Mouse (Mus musculus) spleen, adult 18-20 months (tissue): ENCODE results near the gene Rcl1.

Experiments
- DNase-seq, 2 experiments: peaks; one replicate each; pipeline ENCODE4 v3.0.0; 2022; ENCODE audit warnings: mixed read lengths in 2 of 2

Rcl1 gene

GRCm38 (mm10) chr19:29100874-29101542 is at the start of gene Rcl1:
Gene Rcl1 (plus strand): TSS chr19:29101375.
- peak; percentile 87 to 88 for DNase-seq

GRCm38 (mm10) chr19:29052786-29053185 is 48.4 kb upstream of the Rcl1 start:
- DNase-seq: no peak

- no peak for DNase-seq
These were observed 46.6 kb upstream of the Rcl1 start for GRCm38 (mm10) chr19:29054594-29054993.

- no peak for DNase-seq
These were observed 45.7 kb upstream of the Rcl1 start for GRCm38 (mm10) chr19:29055469-29055868.

GRCm38 (mm10) chr19:29058741-29059140 is 42.4 kb upstream of the Rcl1 start:
- no peak for DNase-seq

GRCm38 (mm10) chr19:29059688-29060087 is 41.5 kb upstream of the Rcl1 start:
- no peak for DNase-seq

- no peak for DNase-seq
These were observed 40.9 kb upstream of the Rcl1 start for GRCm38 (mm10) chr19:29060299-29060698.

GRCm38 (mm10) chr19:29063009-29063408 is 38.2 kb upstream of the Rcl1 start:
- no peak for DNase-seq

GRCm38 (mm10) chr19:29063577-29064363 is 37.4 kb upstream of the Rcl1 start:
- DNase-seq: peak; percentile 81 to 95

- DNase-seq: peak; percentile 19 to 27
These were observed 36.6 kb upstream of the Rcl1 start for GRCm38 (mm10) chr19:29064451-29065102.

- DNase-seq: peak; percentile 72 to 76
These were observed 34.1 kb upstream of the Rcl1 start for GRCm38 (mm10) chr19:29066981-29067471.

- no peak for DNase-seq
These were observed 32.0 kb upstream of the Rcl1 start for GRCm38 (mm10) chr19:29069195-29069594.

GRCm38 (mm10) chr19:29074802-29075201 is 26.4 kb upstream of the Rcl1 start:
- no peak for DNase-seq

GRCm38 (mm10) chr19:29088628-29089027 is 12.5 kb upstream of the Rcl1 start:
- no peak for DNase-seq

GRCm38 (mm10) chr19:29092194-29092593 is 9.0 kb upstream of the Rcl1 start:
- no peak for DNase-seq

GRCm38 (mm10) chr19:29099106-29099505 is 2.1 kb upstream of the Rcl1 start:
- DNase-seq: no peak

GRCm38 (mm10) chr19:29099596-29099995 is 1.6 kb upstream of the Rcl1 start:
- DNase-seq: no peak

GRCm38 (mm10) chr19:29100261-29100660 is 914 bp upstream of the Rcl1 start:
- no peak for DNase-seq

- DNase-seq: no peak
These were observed 416 bp downstream of the Rcl1 start for GRCm38 (mm10) chr19:29101591-29101990.

- no peak for DNase-seq
These were observed 923 bp downstream of the Rcl1 start for GRCm38 (mm10) chr19:29102098-29102497.

- no peak for DNase-seq
These were observed 4.6 kb downstream of the Rcl1 start for GRCm38 (mm10) chr19:29105816-29106215.

- no peak for DNase-seq
These were observed 5.1 kb downstream of the Rcl1 start for GRCm38 (mm10) chr19:29106261-29106660.

- no peak for DNase-seq
These were observed 11.5 kb downstream of the Rcl1 start for GRCm38 (mm10) chr19:29112662-29113061.
